Mouse (Mus musculus): Measurements from ENCODE around the gene Olfr1256.

Gene Olfr1256

DNA sequence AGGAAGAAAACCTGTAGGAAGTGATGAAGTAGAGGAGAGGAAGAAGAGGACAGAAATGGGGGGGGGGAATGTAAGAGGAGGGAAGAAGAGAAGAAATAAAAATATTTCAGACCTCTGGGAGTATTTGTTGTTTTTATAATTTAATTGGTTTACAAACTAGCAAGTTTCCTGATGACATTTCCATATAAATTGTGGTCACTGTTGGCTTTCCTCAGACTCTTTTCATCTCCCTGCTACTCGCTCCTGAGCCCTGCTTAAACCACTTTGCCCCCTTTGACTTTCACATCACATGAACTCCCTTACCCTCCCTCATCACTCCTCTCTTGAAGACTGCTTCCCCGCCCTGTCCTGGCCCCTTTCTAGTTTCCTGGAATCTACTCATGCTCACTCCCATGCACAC is at the start of gene Olfr1256:
TSS of gene Olfr1256 (minus strand) at position 101 of the 400 bp plus-strand sequence.
- DNase-seq (ENCODE audit: low spot score): no peak

DNA sequence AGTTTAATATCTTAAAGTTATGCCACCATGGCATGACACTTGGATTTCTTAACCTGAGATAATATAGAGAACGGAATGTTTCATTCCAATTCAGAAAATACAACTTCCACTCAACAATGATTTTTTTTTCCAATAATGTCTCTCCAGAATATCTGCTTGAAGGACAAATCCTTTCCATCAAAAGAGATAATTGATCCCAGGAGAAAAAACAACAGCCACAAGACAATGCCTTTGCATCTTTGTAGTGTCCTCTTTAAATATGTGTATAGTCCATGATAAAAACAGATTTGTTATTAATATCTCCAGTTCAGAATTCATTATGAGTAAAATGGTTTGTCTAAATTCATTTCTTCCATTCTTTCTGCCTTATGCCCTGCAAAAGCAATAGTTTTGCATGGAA is 36.8 kb upstream of the Olfr1256 start, which contains the start of gene Olfr1257:
TSS of gene Olfr1257 (plus strand) at position 301 of the 400 bp plus-strand sequence.
- DNase-seq (ENCODE audit: low spot score): no peak

DNA sequence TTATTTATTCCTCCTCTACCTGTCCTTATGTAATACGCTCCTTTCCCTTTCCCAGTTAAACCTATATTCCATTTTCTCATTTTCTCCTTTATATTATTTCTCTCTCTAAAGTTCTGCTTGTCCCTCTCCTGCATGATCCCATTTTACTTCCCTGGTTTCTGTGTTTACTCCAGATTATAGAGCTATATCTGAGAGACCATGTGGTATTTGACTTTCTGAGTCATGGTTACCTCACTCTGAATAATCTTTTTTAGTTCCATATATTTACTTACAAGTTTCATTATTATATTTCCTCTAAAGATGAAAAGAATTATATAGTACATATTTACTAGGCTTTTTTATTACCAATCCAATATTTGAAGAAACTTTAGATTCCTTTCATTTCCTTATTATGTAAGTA is 7.9 kb upstream of the Olfr1256 start:
- no peak for DNase-seq (ENCODE audit: low spot score)

DNA sequence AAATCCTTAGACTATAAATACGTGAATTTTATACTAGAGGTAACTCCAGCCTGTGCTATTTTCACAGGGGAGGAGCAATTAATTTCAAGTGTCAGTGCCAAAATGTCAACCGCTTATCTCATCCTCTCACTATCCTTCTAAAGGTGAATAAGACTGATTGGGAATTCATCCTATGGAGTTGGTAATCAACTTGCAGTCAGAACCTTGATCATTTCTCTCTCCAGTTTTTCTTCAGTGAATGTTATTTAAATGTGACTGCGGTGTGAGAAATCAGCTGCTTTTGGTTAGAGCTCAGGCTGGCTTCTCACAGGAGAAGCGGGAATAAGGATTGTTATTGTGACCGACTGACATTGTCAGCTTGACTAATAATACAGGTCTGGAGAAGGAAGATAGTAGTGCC is 6.8 kb upstream of the Olfr1256 start, which contains the start of gene Olfr48:
TSS of gene Olfr48 (minus strand) at position 101 of the 400 bp plus-strand sequence.
- no peak for DNase-seq (ENCODE audit: low spot score)

DNA sequence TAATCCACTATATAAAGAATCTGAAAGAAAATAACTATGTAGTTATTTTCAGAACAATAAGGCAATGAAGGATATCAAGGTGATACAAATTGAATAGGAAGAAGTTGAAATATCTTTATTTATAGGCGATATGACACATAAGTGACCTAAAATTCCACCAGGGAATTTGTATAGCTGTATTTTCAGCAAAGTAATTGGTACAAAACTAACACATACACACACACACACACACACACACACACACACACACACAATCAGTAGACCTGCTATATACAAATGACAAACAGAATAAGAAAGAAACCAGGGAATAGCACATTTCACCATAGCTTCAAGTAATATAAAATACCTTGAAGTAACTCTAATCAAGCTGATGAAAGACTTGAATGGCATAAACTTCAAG is 21.1 kb downstream of the Olfr1256 start:
- DNase-seq (ENCODE audit: low spot score): no peak

DNA sequence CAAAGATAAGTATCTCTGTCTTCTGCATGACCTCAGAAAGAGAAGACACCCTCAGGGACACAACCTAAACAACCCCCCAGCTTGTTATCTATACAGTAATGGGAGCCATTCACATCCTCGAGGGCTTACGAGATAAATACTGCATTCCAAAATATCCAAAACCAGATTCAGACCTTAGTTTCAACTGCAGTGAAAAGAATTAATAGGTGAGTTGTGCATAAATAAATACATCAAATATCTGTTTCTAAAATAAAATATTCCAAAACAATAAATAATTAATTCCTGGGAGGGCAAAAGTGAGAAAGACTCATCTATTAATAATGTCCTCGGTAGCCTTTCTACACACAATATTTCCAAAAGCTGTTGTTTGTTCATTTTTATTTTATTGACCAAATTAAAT is 29.6 kb downstream of the Olfr1256 start, which contains the start of gene Olfr1255:
TSS of gene Olfr1255 (plus strand) at position 301 of the 400 bp plus-strand sequence.
- no peak for DNase-seq (ENCODE audit: low spot score)

DNA sequence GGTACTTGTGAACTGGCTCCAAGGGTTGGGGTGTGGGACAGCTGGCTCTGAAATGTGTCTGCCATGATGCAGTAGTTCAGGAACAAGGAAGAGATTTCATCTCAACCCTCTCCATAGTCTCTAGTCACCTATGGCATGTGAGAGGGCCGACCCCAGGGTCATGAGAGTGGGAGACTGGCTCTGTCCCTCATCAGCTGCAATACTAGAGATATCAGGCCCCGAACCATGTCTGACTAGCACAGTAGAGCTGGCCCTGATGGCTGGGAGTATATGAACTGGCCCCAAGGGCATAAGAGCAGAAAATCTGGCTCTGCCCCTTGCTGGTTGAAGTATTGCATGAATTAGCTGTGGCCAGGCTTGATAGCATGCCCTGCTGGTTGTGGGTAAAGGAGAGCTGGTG is 30.6 kb downstream of the Olfr1256 start:
- DNase-seq (ENCODE audit: low spot score): no peak

DNA sequence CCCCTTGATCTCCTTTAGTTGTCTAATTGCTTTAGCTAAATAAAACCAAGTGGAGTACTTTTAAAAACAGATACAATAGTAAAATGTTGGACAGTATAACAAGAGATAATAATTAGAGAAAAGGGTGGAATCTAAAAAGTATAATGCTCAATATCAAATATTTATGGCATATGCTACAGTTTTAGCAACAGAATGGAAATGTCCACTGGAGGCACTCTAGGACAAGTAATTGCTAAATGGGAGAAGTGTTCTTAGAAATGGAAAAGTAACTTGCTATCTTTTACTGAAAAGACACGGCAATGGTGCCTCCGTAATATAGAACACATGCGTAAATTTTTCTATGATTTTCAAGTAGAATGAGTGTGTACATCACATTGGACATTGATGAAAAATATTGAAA is 41.8 kb downstream of the Olfr1256 start:
- DNase-seq (ENCODE audit: low spot score): no peak

DNA sequence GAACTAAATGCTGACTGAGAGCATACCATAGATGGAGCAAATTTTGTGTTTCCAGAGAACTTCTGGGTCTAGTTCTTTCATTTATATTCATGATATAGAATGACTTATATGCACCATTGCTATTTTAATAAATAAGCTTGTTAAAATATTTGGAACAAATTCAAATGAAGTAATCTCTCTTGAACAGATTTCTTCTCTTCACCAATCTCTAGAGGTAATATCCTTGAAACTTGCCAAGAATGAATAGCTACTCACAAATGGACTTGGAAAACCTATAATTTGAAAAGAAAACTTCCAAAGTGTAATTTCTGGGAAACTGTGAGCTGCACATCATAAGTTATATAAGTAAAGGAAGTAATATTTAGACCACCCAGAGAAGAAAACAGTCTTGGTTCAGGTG is 47.8 kb downstream of the Olfr1256 start, which contains the start of gene Olfr1254:
TSS of gene Olfr1254 (minus strand) at position 101 of the 400 bp plus-strand sequence.
- DNase-seq (ENCODE audit: low spot score): no peak

Data from ovary, postnatal 14 days (tissue).